Mouse (Mus musculus) MEL (cell line): ENCODE results near the gene Ikzf1. TPM values are rescaled to one million over a fixed set of nuclear protein-coding genes. Genes with fewer than 3 reads are reported as not detected.
A peak's percentile ranks its signal among the peaks of the same experiment; 100 is the strongest.

Source experiments
- DNase-seq: peaks from one replicate; pipeline ENCODE4 v3.0.0; 2011; ENCODE audit warnings: low read depth, low spot score
- H3K27ac ChIP-seq: 2 replicates; pipeline ENCODE4 v1.5.1; 2012; ENCODE audit warnings: low read depth, mild to moderate bottlenecking, control low read depth, low read length, moderate library complexity; ENCODE audit not compliant: control insufficient read depth
- H3K27me3 ChIP-seq, 2 experiments: fragments of 150-350 bp in 1 of 2; sonication (generic) in 1 of 2; 2 replicates each; pipeline ENCODE4 v1.6.1; 2012; ENCODE audit warnings: low read length in 2 of 2, mild to moderate bottlenecking in 2 of 2, improper control_type of control experiment in 1 of 2, moderate library complexity in 1 of 2; ENCODE audit not compliant: insufficient read depth in 2 of 2, control insufficient read depth in 1 of 2
- H3K36me3 ChIP-seq, 2 experiments: 2 replicates each; pipeline ENCODE4 v1.6.1; 2012 to 2014; ENCODE audit warnings: low read length in 2 of 2, improper control_type of control experiment in 1 of 2, inconsistent platforms in 1 of 2, mild to moderate bottlenecking in 1 of 2; ENCODE audit not compliant: insufficient read depth in 2 of 2, control insufficient read depth in 1 of 2
- H3K4me1 ChIP-seq, 2 experiments: fragments of 150-350 bp in 1 of 2; sonication (generic) in 1 of 2; 2 replicates each; pipeline ENCODE4 v1.6.1; 2012; ENCODE audit warnings: low read length in 2 of 2, improper control_type of control experiment in 1 of 2, mild to moderate bottlenecking in 1 of 2; ENCODE audit not compliant: insufficient read depth in 2 of 2, control insufficient read depth in 1 of 2
- H3K4me3 ChIP-seq, 2 experiments: fragments of 150-350 bp in 1 of 2; sonication (generic) in 1 of 2; 2 replicates each; pipeline ENCODE4 v1.5.1; 2012; ENCODE audit warnings: low read depth in 2 of 2, low read length in 2 of 2, mild to moderate bottlenecking in 2 of 2, moderate library complexity in 2 of 2, control low read depth in 1 of 2, improper control_type of control experiment in 1 of 2; ENCODE audit not compliant: control insufficient read depth in 1 of 2, insufficient read depth in 1 of 2
- H3K79me2 ChIP-seq: 2 replicates; pipeline ENCODE4 v1.6.1; 2012; ENCODE audit warnings: mild to moderate bottlenecking, low read length, moderate library complexity; ENCODE audit not compliant: control insufficient read depth, poor library complexity, insufficient read depth
- H3K9ac ChIP-seq: 2 replicates; pipeline ENCODE4 v1.6.1; 2012; ENCODE audit warnings: low read depth, mild to moderate bottlenecking, control low read depth, low read length, moderate library complexity; ENCODE audit not compliant: control insufficient read depth, poor library complexity, severe bottlenecking
- H3K9me3 ChIP-seq: fragments of 150-350 bp; sonication (generic); replicated peaks from 2 replicates; pipeline ENCODE4 v1.6.1; 2012; ENCODE audit warnings: mild to moderate bottlenecking, low read length, improper control_type of control experiment, moderate library complexity; ENCODE audit not compliant: insufficient read depth
- BHLHE40 ChIP-seq: IDR thresholded peaks from 2 replicates; pipeline ENCODE4 v1.6.1; 2012; ENCODE audit warnings: low read depth, mild to moderate bottlenecking, inconsistent platforms, low read length, improper control_type of control experiment, borderline replicate concordance
- CHD2 ChIP-seq: IDR thresholded peaks from 2 replicates; pipeline ENCODE4 v1.6.1; 2011; ENCODE audit warnings: low read length, improper control_type of control experiment
- ELF1 ChIP-seq: IDR thresholded peaks from 2 replicates; pipeline ENCODE4 v1.6.1; 2014; ENCODE audit warnings: low read depth, mild to moderate bottlenecking, inconsistent platforms, low read length, improper control_type of control experiment, moderate library complexity
- EP300 ChIP-seq, 2 experiments: IDR thresholded peaks; 2 replicates each; pipeline ENCODE4 v1.6.1; 2011; ENCODE audit warnings: improper control_type of control experiment in 2 of 2, low read length in 2 of 2, low read depth in 1 of 2, mild to moderate bottlenecking in 1 of 2
- ETS1 ChIP-seq: IDR thresholded peaks from 2 replicates; pipeline ENCODE4 v1.6.1; 2012; ENCODE audit warnings: low read depth, mild to moderate bottlenecking, inconsistent platforms, low read length, improper control_type of control experiment, moderate library complexity
- GABPA ChIP-seq: IDR thresholded peaks from 2 replicates; pipeline ENCODE4 v1.6.1; 2012; ENCODE audit warnings: low read depth, mild to moderate bottlenecking, inconsistent platforms, low read length, improper control_type of control experiment, moderate library complexity
- GATA1 ChIP-seq: IDR thresholded peaks from 2 replicates; pipeline ENCODE4 v1.6.1; 2011; ENCODE audit warnings: low read depth, low read length, improper control_type of control experiment
- HCFC1 ChIP-seq: IDR thresholded peaks from 2 replicates; pipeline ENCODE4 v1.6.1; 2012; ENCODE audit warnings: low read depth, mild to moderate bottlenecking, inconsistent platforms, low read length, improper control_type of control experiment, moderate library complexity
- JUND ChIP-seq: IDR thresholded peaks from 2 replicates; pipeline ENCODE4 v1.6.1; 2011; ENCODE audit warnings: low read depth, mild to moderate bottlenecking, improper control_type of control experiment, low read length
- KAT2A ChIP-seq: conservative IDR thresholded peaks from 2 replicates; pipeline ENCODE4 v1.6.1; 2012; ENCODE audit warnings: low read depth, low read length, improper control_type of control experiment, inconsistent platforms
- MAZ ChIP-seq: IDR thresholded peaks from 2 replicates; pipeline ENCODE4 v1.6.1; 2012; ENCODE audit warnings: low read depth, mild to moderate bottlenecking, inconsistent platforms, low read length, improper control_type of control experiment
- MEF2A ChIP-seq: IDR thresholded peaks from 2 replicates; pipeline ENCODE4 v1.6.1; 2014; ENCODE audit warnings: low read depth, mild to moderate bottlenecking, inconsistent platforms, low read length, improper control_type of control experiment; ENCODE audit not compliant: poor library complexity, insufficient replicate concordance, severe bottlenecking; ENCODE audit errors: extremely low read depth
- MXI1 ChIP-seq: IDR thresholded peaks from 2 replicates; pipeline ENCODE4 v1.6.1; 2011; ENCODE audit warnings: mild to moderate bottlenecking, low read depth, low read length, improper control_type of control experiment
- MYB ChIP-seq: IDR thresholded peaks from 2 replicates; pipeline ENCODE4 v1.6.1; 2011; ENCODE audit warnings: mild to moderate bottlenecking, low read depth, low read length, improper control_type of control experiment
- MYC ChIP-seq: IDR thresholded peaks from 2 replicates; pipeline ENCODE4 v1.6.1; 2011; ENCODE audit warnings: low read depth, mild to moderate bottlenecking, low read length, improper control_type of control experiment, moderate library complexity
- NELFE ChIP-seq: IDR thresholded peaks from 2 replicates; pipeline ENCODE4 v1.6.1; 2011; ENCODE audit warnings: low read depth, low read length, improper control_type of control experiment
- NRF1 ChIP-seq: IDR thresholded peaks from 2 replicates; pipeline ENCODE4 v1.6.1; 2014; ENCODE audit warnings: low read depth, mild to moderate bottlenecking, inconsistent platforms, low read length, improper control_type of control experiment, moderate library complexity; ENCODE audit not compliant: poor library complexity, insufficient read depth, severe bottlenecking
- POLR2AphosphoS2 ChIP-seq: IDR thresholded peaks from 2 replicates; pipeline ENCODE4 v1.6.1; 2011; ENCODE audit warnings: low read length, improper control_type of control experiment
- POLR2AphosphoS5 ChIP-seq: IDR thresholded peaks from 2 replicates; pipeline ENCODE4 v1.6.1; 2012; ENCODE audit warnings: low read depth, borderline replicate concordance, mild to moderate bottlenecking, inconsistent platforms, low read length, moderate library complexity, mixed read lengths
- RCOR1 ChIP-seq: IDR thresholded peaks from 2 replicates; pipeline ENCODE4 v1.6.1; 2012; ENCODE audit warnings: low read depth, mild to moderate bottlenecking, inconsistent platforms, low read length, improper control_type of control experiment
- SIN3A ChIP-seq: IDR thresholded peaks from 2 replicates; pipeline ENCODE4 v1.6.1; 2012; ENCODE audit warnings: low read length, improper control_type of control experiment, inconsistent platforms
- SMC3 ChIP-seq: IDR thresholded peaks from 2 replicates; pipeline ENCODE4 v1.6.1; 2011; ENCODE audit warnings: low read depth, low read length, improper control_type of control experiment
- TAL1 ChIP-seq: IDR thresholded peaks from 2 replicates; pipeline ENCODE4 v1.6.1; 2012; ENCODE audit warnings: mild to moderate bottlenecking, inconsistent platforms, low read length, moderate library complexity, mixed read lengths
- TCF12 ChIP-seq: IDR thresholded peaks from 2 replicates; pipeline ENCODE4 v1.6.1; 2014; ENCODE audit warnings: low read depth, mild to moderate bottlenecking, inconsistent platforms, low read length, improper control_type of control experiment, moderate library complexity
- UBTF ChIP-seq: IDR thresholded peaks from 2 replicates; pipeline ENCODE4 v1.6.1; 2012; ENCODE audit warnings: low read depth, mild to moderate bottlenecking, inconsistent platforms, low read length, improper control_type of control experiment, moderate library complexity, borderline replicate concordance; ENCODE audit not compliant: insufficient read depth
- USF1 ChIP-seq: IDR thresholded peaks from 2 replicates; pipeline ENCODE4 v1.6.1; 2014; ENCODE audit warnings: low read depth, mild to moderate bottlenecking, inconsistent platforms, low read length, improper control_type of control experiment, moderate library complexity
- USF2 ChIP-seq, 2 experiments: IDR thresholded peaks; 2 replicates each; pipeline ENCODE4 v1.6.1; 2011 to 2012; ENCODE audit warnings: improper control_type of control experiment in 2 of 2, low read length in 2 of 2, borderline replicate concordance in 1 of 2, inconsistent platforms in 1 of 2, low read depth in 1 of 2, mild to moderate bottlenecking in 1 of 2; ENCODE audit not compliant: insufficient read depth in 1 of 2
- ZC3H11A ChIP-seq: IDR thresholded peaks from 2 replicates; pipeline ENCODE4 v1.6.1; 2012; ENCODE audit warnings: low read depth, mild to moderate bottlenecking, inconsistent platforms, low read length, improper control_type of control experiment
- ZMIZ1 ChIP-seq: IDR thresholded peaks from 2 replicates; pipeline ENCODE4 v1.6.1; 2012; ENCODE audit warnings: low read depth, mild to moderate bottlenecking, inconsistent platforms, low read length, improper control_type of control experiment, moderate library complexity
- ZNF384 ChIP-seq: IDR thresholded peaks from 2 replicates; pipeline ENCODE4 v1.6.1; 2012; ENCODE audit warnings: low read depth, mild to moderate bottlenecking, inconsistent platforms, low read length, improper control_type of control experiment
- polyA plus RNA-seq, 2 experiments: library from polyadenylated mRNA; stranded (reverse) in 1 of 2; unstranded in 1 of 2; fragments of >175 nt in 1 of 2; fragments of >200 nt in 1 of 2; gene quantifications; 2 replicates each; pipeline versions ENCODE4 v1.2.1 to v1.2.4; 2012; ENCODE audit warnings: low replicate concordance in 2 of 2, low read depth in 1 of 2; ENCODE audit not compliant: insufficient read length in 2 of 2, insufficient read depth in 1 of 2, missing spikeins in 1 of 2
- total RNA-seq: library from RNA; depleted of rRNA; stranded (reverse); fragments of 300-350 nt; gene quantifications from 2 replicates; pipeline ENCODE4 v1.2.3, GENCODE M21; 2012

Gene Ikzf1
- total and polyA plus RNA-seq, 3 experiments = 28.0 to 128 (median 90.6) TPM

DNA sequence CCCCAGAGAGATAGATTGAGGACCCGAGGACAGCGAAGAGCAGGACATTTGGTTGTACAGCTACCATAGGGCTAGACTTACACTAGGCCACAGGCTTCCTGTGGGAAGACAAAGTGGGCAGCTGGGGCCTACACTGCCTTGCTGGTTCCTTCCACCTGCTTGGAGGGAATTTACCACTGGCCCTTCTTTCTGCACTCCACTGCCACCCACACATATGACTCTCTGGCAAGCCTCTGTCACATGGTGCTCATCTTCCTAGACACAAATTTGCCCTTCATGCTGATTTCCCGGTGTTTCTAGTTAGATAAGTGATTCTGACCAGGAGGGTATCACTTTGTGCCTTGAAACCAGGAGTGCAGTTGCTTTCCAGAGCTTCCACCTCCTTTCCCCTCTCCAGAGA, 28.4 kb upstream of the Ikzf1 start (continued):
- TF ChIP-seq NELFE (no peak; the same call in 1 of the 2 replicates), ZC3H11A (no peak), ELF1 (no peak), MYB (peak; percentile 33; the same call in 1 of the 2 replicates), MAZ (no peak), TCF12 (0 out of 2 replicates have a peak, but pooled peaks have one; percentile 20), GATA1 (peak; percentile 60; the same call in 1 of the 2 replicates), GABPA (no peak), POLR2AphosphoS5 (no peak), EP300 (IDR thresholded peaks at IDR 0.05; ENCODE audit: low read depth in 1 of 2, low read length in 2 of 2) (peak; percentile 39 to 69; a peak in 3 of 4 replicates), KAT2A (no peak), MEF2A (no peak), ETS1 (no peak), ZNF384 (no peak)

DNA sequence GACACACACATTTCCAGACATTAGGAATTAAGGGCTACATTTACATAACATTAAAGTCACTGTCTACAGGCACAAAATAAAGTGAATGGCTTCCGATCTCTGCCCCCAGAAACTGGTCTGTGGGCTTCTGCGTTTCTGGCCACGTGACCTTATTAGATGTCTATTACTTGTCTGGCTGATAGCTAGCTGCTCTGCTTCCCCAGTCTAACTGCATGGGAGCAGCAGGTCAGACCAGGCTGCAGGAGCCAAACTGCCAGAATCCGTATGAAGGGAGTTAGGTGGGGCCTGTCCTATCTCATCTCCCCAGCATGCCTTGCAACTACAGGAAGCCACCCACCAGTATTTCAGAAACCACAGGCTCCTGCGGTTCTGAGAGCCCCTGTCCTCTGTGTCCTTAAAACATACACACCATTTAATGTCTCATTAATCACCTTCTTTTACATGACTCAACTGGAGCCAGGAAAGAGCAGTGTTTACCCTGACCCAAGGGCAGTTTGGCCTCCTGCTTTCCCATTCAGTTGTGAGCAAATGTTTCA, 27.7 kb upstream of the Ikzf1 start:
- peak; percentile 98 for DNase-seq
- Histone ChIP-seq H3K27me3 (no peaks in the 10 kb centered on the region), H3K79me2 (no peaks in the 10 kb centered on the region), H3K27ac (peak overlapping the region; percentile 98), H3K36me3 (peaks cover 0 to 40% of the 10 kb centered on the region in 2 experiments; a peak in 2 of 4 replicates), H3K4me3 (peak overlapping the region; percentile 24 to 42), H3K4me1 (peaks cover 26 to 38% of the 10 kb centered on the region in 2 experiments), H3K9ac (peak overlapping the region; percentile 74), H3K9me3 (no peaks in the 10 kb centered on the region)
- TF ChIP-seq MXI1 = peak; percentile 81
- TF ChIP-seq ZNF384 = peak; percentile 18; the same call in 1 of the 2 replicates
- TF ChIP-seq ELF1 = peak; percentile 82
- TF ChIP-seq RCOR1 = peak; percentile 70
- TF ChIP-seq POLR2AphosphoS5 = 0 out of 2 replicates have a peak, but pooled peaks have one; percentile 5
- peak; percentile 88; the same call in 1 of the 2 replicates for TF ChIP-seq MAZ
- TF ChIP-seq POLR2AphosphoS2 = peak; percentile 98
- peak; percentile 90 for TF ChIP-seq MYB
- peak; percentile 88 for TF ChIP-seq TAL1
- TF ChIP-seq BHLHE40 = peak; percentile 85
- no peak; the same call in 1 of the 2 replicates for TF ChIP-seq SMC3
- no peak for TF ChIP-seq GABPA
- TF ChIP-seq HCFC1 = peak; percentile 82
- peak; percentile 99 for TF ChIP-seq NELFE
- TF ChIP-seq USF1 = peak; percentile 100
- peak; percentile 8; the same call in 1 of the 2 replicates for TF ChIP-seq NRF1
- TF ChIP-seq CHD2 = no peak
- peak; percentile 91 for TF ChIP-seq SIN3A
- peak; percentile 83 for TF ChIP-seq MYC
- peak; percentile 93 for TF ChIP-seq GATA1
- peak; percentile 74; the same call in 1 of the 2 replicates for TF ChIP-seq JUND
- no peak for TF ChIP-seq UBTF
- TF ChIP-seq ETS1 = peak; percentile 90
- TF ChIP-seq USF2 (IDR thresholded peaks at IDR 0.05; ENCODE audit: borderline replicate concordance in 1 of 2, insufficient read depth in 1 of 2, low read depth in 1 of 2, low read length in 2 of 2) = peak; percentile 73 to 96
- TF ChIP-seq MEF2A = 0 out of 2 replicates have a peak, but pooled peaks have one; percentile 55
- TF ChIP-seq ZMIZ1 = peak; percentile 97
